Mouse (Mus musculus) hindbrain, postnatal 0 days (tissue): ENCODE measurements at regions not wholly inside any gene's neighbourhood (a gene's known extent, or its start where the extent isn't known, plus 50 kb on each side); places are given as distances from the start of the nearest gene placed in this dataset.

Experiments
- ATAC-seq: fragments of 200-750 bp; cut with Nextera tagmentation; 2 replicates; pipeline ENCODE4 v1.8.0; 2017; ENCODE audit warnings: mild to moderate bottlenecking, moderate TSS enrichment, moderate library complexity
- DNase-seq: peaks from one replicate; pipeline ENCODE4 v3.0.0-alpha.2; 2015; ENCODE audit warnings: low spot score
- H3K27ac ChIP-seq: fragments of 300-500 bp; sonication (generic); 2 replicates; pipeline ENCODE4 v1.5.1; 2014; ENCODE audit warnings: mild to moderate bottlenecking
- H3K27me3 ChIP-seq: fragments of 300-500 bp; sonication (generic); 2 replicates; pipeline ENCODE4 v1.6.1; 2014; ENCODE audit warnings: low read length, mixed read lengths; ENCODE audit not compliant: insufficient read depth
- H3K36me3 ChIP-seq: fragments of 300-500 bp; sonication (generic); 2 replicates; pipeline ENCODE4 v1.6.1; 2014; ENCODE audit warnings: low read length, mixed read lengths; ENCODE audit not compliant: insufficient read depth
- H3K4me1 ChIP-seq: fragments of 300-500 bp; sonication (generic); 2 replicates; pipeline ENCODE4 v1.6.1; 2014; ENCODE audit warnings: antibody characterized with exemption, low read length, mixed read lengths; ENCODE audit not compliant: insufficient read depth
- H3K4me2 ChIP-seq: fragments of 300-500 bp; sonication (generic); 2 replicates; pipeline ENCODE4 v1.6.1; 2014; ENCODE audit warnings: low read depth, mild to moderate bottlenecking, low read length, moderate library complexity, mixed read lengths
- H3K4me3 ChIP-seq: fragments of 300-500 bp; sonication (generic); 2 replicates; pipeline ENCODE4 v1.5.1; 2014; ENCODE audit warnings: low read length
- H3K9ac ChIP-seq: fragments of 300-500 bp; sonication (generic); replicated peaks from 2 replicates; pipeline ENCODE4 v1.6.1; 2014; ENCODE audit warnings: mild to moderate bottlenecking, low read length, moderate library complexity, mixed read lengths
- H3K9me3 ChIP-seq: fragments of 300-500 bp; sonication (generic); 2 replicates; pipeline ENCODE4 v1.6.1; 2016; ENCODE audit warnings: low read length, mixed read lengths
- CTCF ChIP-seq: IDR thresholded peaks from 2 replicates; pipeline ENCODE4 v1.5.1; 2016; ENCODE audit warnings: antibody characterized with exemption, control low read depth, low read depth
- WGBS: fragments of 180-500 bp; shearing (Covaris S2); extraction: QIAGEN DNeasy Blood & Tissue Kit; methylation state at CpG from one replicate; pipeline ENCODE4 v1.1.7; 2014; 5-methylcytosine and 5-hydroxymethylcytosine counted together

GRCm38 (mm10) chr13:106738011-106738410 is 198.7 kb downstream of the Ipo11 start:
- DNase-seq (no peak), ATAC-seq (no peak)
- H3K36me3 ChIP-seq = no peaks in the 10 kb centered on the region
- H3K4me3 ChIP-seq = no peak overlapping the region
- H3K27ac ChIP-seq = no peak overlapping the region
- no peaks in the 10 kb centered on the region for H3K27me3 ChIP-seq
- no peak overlapping the region for H3K9ac ChIP-seq
- 88% methylated on average over 5 of the region's 5 CpGs for WGBS
- no peak overlapping the region for H3K4me2 ChIP-seq
- H3K9me3 ChIP-seq = no peaks in the 10 kb centered on the region
- TF ChIP-seq CTCF = no peak
- no peaks in the 10 kb centered on the region for H3K4me1 ChIP-seq

- no peak overlapping the region for H3K27ac ChIP-seq
- H3K9ac ChIP-seq = no peak overlapping the region
- no peaks in the 10 kb centered on the region for H3K9me3 ChIP-seq
- H3K4me2 ChIP-seq = no peak overlapping the region
- DNase-seq = no peak
- no peak for TF ChIP-seq CTCF
- 73% methylated on average over 2 of the region's 2 CpGs for WGBS
- no peak overlapping the region for H3K4me3 ChIP-seq
- H3K36me3 ChIP-seq = no peaks in the 10 kb centered on the region
- no peaks in the 10 kb centered on the region for H3K4me1 ChIP-seq
- no peak for ATAC-seq
- no peaks in the 10 kb centered on the region for H3K27me3 ChIP-seq
Observed at GRCm38 (mm10) chr13:106734323-106734722, 202.4 kb downstream of the Ipo11 start.

- H3K27ac ChIP-seq = no peak overlapping the region
- no peak overlapping the region for H3K4me2 ChIP-seq
- H3K9me3 ChIP-seq = no peaks in the 10 kb centered on the region
- H3K4me1 ChIP-seq = no peaks in the 10 kb centered on the region
- no peak overlapping the region for H3K9ac ChIP-seq
- ATAC-seq (peak; percentile 68; the same call in 1 of the 2 replicates), DNase-seq (peak; percentile 14)
- WGBS = 86% methylated on average over 1 of the region's 1 CpGs
- no peaks in the 10 kb centered on the region for H3K27me3 ChIP-seq
- no peaks in the 10 kb centered on the region for H3K36me3 ChIP-seq
- H3K4me3 ChIP-seq = no peak overlapping the region
- TF ChIP-seq CTCF = no peak
Observed at GRCm38 (mm10) chr13:106732906-106733305, 203.9 kb downstream of the Ipo11 start.

- H3K36me3 ChIP-seq = no peaks in the 10 kb centered on the region
- no peak overlapping the region for H3K4me3 ChIP-seq
- no peak overlapping the region for H3K27ac ChIP-seq
- ATAC-seq = no peak
- H3K4me1 ChIP-seq = no peaks in the 10 kb centered on the region
- no peaks in the 10 kb centered on the region for H3K9me3 ChIP-seq
- no peak overlapping the region for H3K9ac ChIP-seq
- no peak for TF ChIP-seq CTCF
- DNase-seq = no peak
- H3K27me3 ChIP-seq = no peaks in the 10 kb centered on the region
- 82% methylated on average over 1 of the region's 1 CpGs for WGBS
- no peak overlapping the region for H3K4me2 ChIP-seq
Observed at GRCm38 (mm10) chr13:106723315-106723714, 213.4 kb downstream of the Ipo11 start.

GRCm38 (mm10) chr13:106721167-106721566 is 215.6 kb downstream of the Ipo11 start:
- no peaks in the 10 kb centered on the region for H3K9me3 ChIP-seq
- H3K27me3 ChIP-seq = no peaks in the 10 kb centered on the region
- DNase-seq (no peak), ATAC-seq (no peak)
- no peak overlapping the region for H3K4me2 ChIP-seq
- H3K9ac ChIP-seq = no peak overlapping the region
- peak; percentile 21; the same call in 1 of the 2 replicates for TF ChIP-seq CTCF
- H3K27ac ChIP-seq = no peak overlapping the region
- 95% methylated on average over 1 of the region's 1 CpGs for WGBS
- H3K4me1 ChIP-seq = no peaks in the 10 kb centered on the region
- H3K36me3 ChIP-seq = no peaks in the 10 kb centered on the region
- H3K4me3 ChIP-seq = no peak overlapping the region

- H3K4me3 ChIP-seq = no peak overlapping the region
- no peaks in the 10 kb centered on the region for H3K27me3 ChIP-seq
- H3K9ac ChIP-seq = no peak overlapping the region
- no peaks in the 10 kb centered on the region for H3K9me3 ChIP-seq
- ATAC-seq = 0 out of 2 replicates have a peak, but pooled peaks have one; percentile 49
- TF ChIP-seq CTCF = peak; percentile 67
- no peaks in the 10 kb centered on the region for H3K4me1 ChIP-seq
- peak; percentile 39 for DNase-seq
- no peak overlapping the region for H3K4me2 ChIP-seq
- no peaks in the 10 kb centered on the region for H3K36me3 ChIP-seq
- WGBS = 54% methylated on average over 2 of the region's 2 CpGs
- no peak overlapping the region for H3K27ac ChIP-seq
Observed at GRCm38 (mm10) chr13:106715771-106716170, 221.0 kb downstream of the Ipo11 start.

GRCm38 (mm10) chr13:106715234-106715633 is 221.5 kb downstream of the Ipo11 start:
- ATAC-seq = 0 out of 2 replicates have a peak, but pooled peaks have one; percentile 15
- WGBS = 88% methylated on average over 8 of the region's 8 CpGs
- Histone ChIP-seq H3K4me2 (no peak overlapping the region), H3K36me3 (no peaks in the 10 kb centered on the region), H3K9me3 (no peaks in the 10 kb centered on the region), H3K4me3 (no peak overlapping the region), H3K4me1 (no peaks in the 10 kb centered on the region), H3K27ac (no peak overlapping the region), H3K27me3 (no peaks in the 10 kb centered on the region), H3K9ac (no peak overlapping the region)
- no peak for TF ChIP-seq CTCF
- no peak for DNase-seq
